Mouse (Mus musculus) lung, postnatal 0 days (tissue): Measurements from ENCODE around the gene Mettl25. TPM values are rescaled to one million over a fixed set of nuclear protein-coding genes. Genes with fewer than 3 reads are reported as not detected.
A peak's percentile ranks its signal among the peaks of the same experiment; 100 is the strongest.

Experiments
- ATAC-seq: fragments of 200-750 bp; cut with Nextera tagmentation; 2 replicates; pipeline ENCODE4 v1.8.0; 2017; ENCODE audit warnings: moderate library complexity
- DNase-seq: peaks from one replicate; pipeline ENCODE4 v3.0.0-alpha.2; 2016; ENCODE audit warnings: low spot score
- H3K27ac ChIP-seq: fragments of 300-500 bp; sonication (generic); 2 replicates; pipeline ENCODE4 v1.5.1; 2014; ENCODE audit warnings: antibody characterized with exemption, mild to moderate bottlenecking, low read length, mixed read lengths
- H3K27me3 ChIP-seq: fragments of 300-500 bp; sonication (generic); replicated peaks from 2 replicates; pipeline ENCODE4 v1.6.1; 2014; ENCODE audit warnings: low read length, mixed read lengths; ENCODE audit not compliant: insufficient read depth
- H3K36me3 ChIP-seq: fragments of 300-500 bp; sonication (generic); 2 replicates; pipeline ENCODE4 v1.6.1; 2014; ENCODE audit warnings: low read length, mixed read lengths; ENCODE audit not compliant: insufficient read depth
- H3K4me1 ChIP-seq: fragments of 300-500 bp; sonication (generic); 2 replicates; pipeline ENCODE4 v1.6.1; 2014; ENCODE audit warnings: antibody characterized with exemption, low read depth, low read length, mixed read lengths; ENCODE audit not compliant: insufficient read depth
- H3K4me2 ChIP-seq: fragments of 300-500 bp; sonication (generic); replicated peaks from 2 replicates; pipeline ENCODE4 v1.6.1; 2014; ENCODE audit warnings: low read depth, mild to moderate bottlenecking, low read length, moderate library complexity, mixed read lengths
- H3K4me3 ChIP-seq: fragments of 300-500 bp; sonication (generic); 2 replicates; pipeline ENCODE4 v1.5.1; 2014; ENCODE audit warnings: low read depth, low read length
- H3K9ac ChIP-seq: fragments of 300-500 bp; sonication (generic); replicated peaks from 2 replicates; pipeline ENCODE4 v1.6.1; 2014; ENCODE audit warnings: low read depth, mild to moderate bottlenecking
- H3K9me3 ChIP-seq: fragments of 300-500 bp; sonication (generic); 2 replicates; pipeline ENCODE4 v1.6.1; 2016; ENCODE audit warnings: low read length, mixed read lengths
- CTCF ChIP-seq: IDR thresholded peaks from 2 replicates; pipeline ENCODE4 v1.5.1; 2016; ENCODE audit warnings: antibody characterized with exemption, mild to moderate bottlenecking
- EP300 ChIP-seq: IDR thresholded peaks from 2 replicates; pipeline ENCODE4 v1.6.1; 2016; ENCODE audit warnings: antibody characterized with exemption, mild to moderate bottlenecking, control low read depth
- WGBS: fragments of 180-500 bp; shearing (Covaris S2); extraction: QIAGEN DNeasy Blood & Tissue Kit; methylation state at CpG from one replicate; pipeline ENCODE4 v1.1.7; 2014; 5-methylcytosine and 5-hydroxymethylcytosine counted together
- polyA plus RNA-seq: library from polyadenylated mRNA; unstranded; fragments of >200 nt; fragmentation: Nextera tagmentation; extraction: Ambion mirVana; gene quantifications from 2 replicates; pipeline ENCODE4 v1.2.1, GENCODE M21; 2015

Gene Mettl25
- polyA plus RNA-seq, 1 experiment from 2014 or later: 11.7 TPM

DNA sequence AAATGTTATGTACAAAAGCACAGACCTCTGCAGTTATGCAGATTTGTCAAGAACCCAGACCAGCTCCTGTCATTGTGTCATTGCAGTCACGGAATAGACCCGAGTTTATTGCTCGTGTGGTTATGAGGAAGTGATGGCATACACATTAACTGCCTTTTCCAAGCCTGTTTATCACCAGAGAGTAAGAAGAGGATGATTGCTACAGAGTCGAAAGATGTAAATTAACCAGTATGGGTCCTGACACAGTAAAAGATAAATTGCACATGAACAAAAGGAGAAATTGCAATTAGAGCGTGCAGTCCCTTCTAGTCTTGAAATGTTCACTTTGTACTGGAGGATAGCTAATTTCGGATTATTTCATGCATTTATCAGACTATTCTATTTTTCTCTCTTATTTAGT is 113.8 kb downstream of the Mettl25 start:
- 65% methylated on average over 6 of the region's 6 CpGs for WGBS

DNA sequence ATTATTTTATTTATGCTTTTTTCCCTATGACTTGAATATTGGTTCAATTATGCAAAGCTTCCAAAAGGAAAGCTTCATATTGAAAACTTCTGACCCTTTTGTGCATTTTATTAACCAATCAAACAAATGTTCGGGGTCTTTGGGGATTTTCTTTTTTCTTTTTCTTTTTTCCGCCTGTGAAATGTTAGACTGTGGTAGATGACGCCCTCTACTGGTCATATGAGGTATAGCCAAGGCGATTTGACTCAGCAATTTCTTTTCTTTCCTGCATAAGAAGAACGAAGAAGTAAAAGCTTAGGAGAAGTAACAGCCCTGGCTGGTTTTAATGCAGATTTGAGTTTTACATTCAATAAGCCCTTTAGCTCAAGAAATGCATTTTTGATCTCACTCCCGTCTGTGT is 126.3 kb downstream of the Mettl25 start:
- Histone ChIP-seq H3K27me3 (no peaks in the 10 kb centered on the region), H3K9me3 (no peaks in the 10 kb centered on the region), H3K4me3 (no peak overlapping the region), H3K4me2 (no peak overlapping the region), H3K36me3 (no peaks in the 10 kb centered on the region), H3K9ac (no peak overlapping the region), H3K27ac (no peak overlapping the region), H3K4me1 (no peaks in the 10 kb centered on the region)
- DNase-seq (peak; percentile 67), ATAC-seq (no peak)
- 10% methylated on average over 6 of the region's 6 CpGs for WGBS
- peak; percentile 85 for TF ChIP-seq CTCF
- TF ChIP-seq EP300: no peak

More for the DNA sequence above, 113.8 kb downstream of the Mettl25 start:
- ATAC-seq (no peak), DNase-seq (no peak)
- Histone ChIP-seq H3K4me2 (no peak overlapping the region), H3K27me3 (no peaks in the 10 kb centered on the region), H3K4me1 (no peaks in the 10 kb centered on the region), H3K27ac (no peak overlapping the region), H3K4me3 (no peak overlapping the region), H3K9me3 (no peaks in the 10 kb centered on the region), H3K9ac (no peak overlapping the region), H3K36me3 (no peaks in the 10 kb centered on the region)
- TF ChIP-seq EP300 (no peak), CTCF (no peak)

DNA sequence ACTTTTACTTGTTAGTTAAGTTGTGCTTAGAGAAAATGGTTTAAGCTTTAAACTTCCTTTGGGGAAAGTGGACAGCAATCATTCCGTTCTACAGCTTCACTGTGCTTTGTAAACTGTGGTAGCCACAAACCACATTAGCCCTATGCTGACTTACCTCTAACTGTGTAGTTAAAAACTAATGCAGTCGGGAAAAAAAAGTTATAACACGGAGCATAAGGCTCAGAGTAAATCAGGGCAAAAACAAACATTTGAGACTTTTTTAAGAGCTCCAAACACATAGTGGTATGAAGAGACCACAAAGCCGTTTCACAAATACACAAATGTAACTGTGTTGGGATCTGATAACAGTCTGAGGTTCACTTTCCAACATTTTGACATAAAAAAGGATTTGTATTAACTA is 126.8 kb downstream of the Mettl25 start:
- DNase-seq (no peak), ATAC-seq (no peak)
- H3K9ac ChIP-seq: no peak overlapping the region
- 40% methylated on average over 4 of the region's 4 CpGs for WGBS
- no peaks in the 10 kb centered on the region for H3K9me3 ChIP-seq
- no peaks in the 10 kb centered on the region for H3K4me1 ChIP-seq
- no peaks in the 10 kb centered on the region for H3K27me3 ChIP-seq
- TF ChIP-seq CTCF (no peak), EP300 (no peak)
- no peak overlapping the region for H3K4me3 ChIP-seq
- H3K27ac ChIP-seq: no peak overlapping the region
- H3K36me3 ChIP-seq: no peaks in the 10 kb centered on the region
- no peak overlapping the region for H3K4me2 ChIP-seq

DNA sequence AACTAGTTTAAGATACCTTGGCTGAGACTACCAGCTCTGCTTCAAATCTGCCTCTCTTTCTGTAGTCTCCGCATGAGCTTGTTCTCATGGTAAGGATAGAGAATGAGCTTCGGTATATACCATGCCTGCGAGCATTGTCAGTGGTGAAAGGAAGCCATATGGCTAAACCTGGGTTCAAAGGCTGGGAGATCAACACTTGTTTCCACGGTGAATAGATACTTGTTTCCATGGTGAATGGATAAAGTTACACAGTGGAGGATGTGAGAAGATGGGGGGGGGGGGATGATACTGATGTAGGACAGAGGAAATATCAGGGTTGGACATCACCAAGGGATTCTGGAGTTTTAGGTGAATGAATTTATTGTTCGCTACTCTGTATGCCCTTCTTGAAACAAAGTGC is 128.0 kb downstream of the Mettl25 start:
- 84% methylated on average over 5 of the region's 5 CpGs for WGBS
- Histone ChIP-seq H3K4me3 (no peak overlapping the region), H3K27me3 (no peaks in the 10 kb centered on the region), H3K9me3 (no peaks in the 10 kb centered on the region), H3K9ac (no peak overlapping the region), H3K27ac (no peak overlapping the region), H3K4me1 (no peaks in the 10 kb centered on the region), H3K4me2 (no peak overlapping the region), H3K36me3 (no peaks in the 10 kb centered on the region)
- no peak for DNase-seq
- no peak for TF ChIP-seq CTCF
- no peak for TF ChIP-seq EP300
- no peak for ATAC-seq

Other genes starting within 250 kb of the Mettl25 start
- gene Ccdc59, start 313 bp downstream of the Mettl25 start, polyA plus RNA-seq: 46.8 and 49.2 TPM in 2 replicates